Mouse (Mus musculus): Measurements from ENCODE around the gene Bloc1s4. TPM values are rescaled to one million over a fixed set of nuclear protein-coding genes. Genes with fewer than 3 reads are reported as not detected.

Gene Bloc1s4
- total RNA-seq (2021): 23.7 and 27.2 TPM in 2 replicates
- long read RNA-seq, experiment 1, transcript Bloc1s4-201 (1 exons, 1,273 nt): major isoform, 65 of 65 reads
- long read RNA-seq, experiment 1, partial matches to known transcripts: 0 of 65 reads
- long read RNA-seq, experiment 1, other reads (novel, unspliced or antisense): 0 of 65 reads
- long read RNA-seq, experiment 2, transcript Bloc1s4-201 (1 exons, 1,273 nt): major isoform, 55 of 55 reads
- long read RNA-seq, experiment 2, partial matches to known transcripts: 0 of 55 reads
- long read RNA-seq, experiment 2, other reads (novel, unspliced or antisense): 0 of 55 reads

DNA sequence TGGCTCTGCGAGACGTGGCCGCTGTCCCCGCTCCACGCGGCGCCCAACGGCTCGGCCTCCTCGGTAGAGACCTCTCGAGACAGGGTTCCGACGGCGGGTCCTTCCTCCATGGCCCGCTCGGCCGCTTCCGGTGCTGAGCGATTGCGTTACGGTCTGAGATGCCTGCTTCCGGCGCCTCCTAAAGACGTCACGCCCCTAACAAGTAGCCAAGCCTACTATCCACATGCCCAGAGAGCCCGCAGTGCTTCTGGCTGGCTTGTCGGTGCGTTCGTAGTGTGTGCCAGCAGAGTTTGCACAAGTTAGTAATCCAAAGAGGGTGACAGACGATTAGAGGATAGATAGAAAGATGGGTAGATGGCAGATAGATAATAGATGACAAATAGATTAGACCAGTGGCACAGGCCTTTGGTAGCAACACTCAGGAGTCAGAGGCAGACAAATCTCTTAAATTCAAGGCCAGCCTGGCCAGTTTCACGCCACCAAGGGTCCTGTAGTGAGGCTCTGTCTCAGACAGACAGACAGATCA lies at the start of gene Bloc1s4:
Bloc1s4 (minus strand) TSS at position 115 of the 526 bp plus-strand sequence.
- DNase-seq: peak; percentile 94

DNA sequence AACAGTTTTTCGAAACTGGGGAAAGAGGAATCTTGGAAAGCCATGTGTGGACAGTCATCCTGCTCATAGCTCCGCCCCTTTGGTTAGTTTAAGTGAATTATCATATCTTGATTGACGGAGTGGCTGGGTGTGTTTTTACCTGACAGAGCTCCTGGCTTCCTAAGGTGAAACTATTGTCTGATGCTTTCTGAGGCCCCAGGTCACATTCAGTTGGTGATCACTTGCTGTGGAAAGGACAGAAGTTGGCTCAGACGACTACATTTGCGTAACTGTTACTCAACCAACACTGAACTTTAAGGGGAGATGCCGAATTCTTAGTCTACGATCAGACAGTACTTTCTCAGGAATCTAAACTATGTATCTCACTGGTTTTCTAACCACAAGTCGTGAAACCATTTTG lies 48.8 kb upstream of the Bloc1s4 start:
- no peak for DNase-seq

DNA sequence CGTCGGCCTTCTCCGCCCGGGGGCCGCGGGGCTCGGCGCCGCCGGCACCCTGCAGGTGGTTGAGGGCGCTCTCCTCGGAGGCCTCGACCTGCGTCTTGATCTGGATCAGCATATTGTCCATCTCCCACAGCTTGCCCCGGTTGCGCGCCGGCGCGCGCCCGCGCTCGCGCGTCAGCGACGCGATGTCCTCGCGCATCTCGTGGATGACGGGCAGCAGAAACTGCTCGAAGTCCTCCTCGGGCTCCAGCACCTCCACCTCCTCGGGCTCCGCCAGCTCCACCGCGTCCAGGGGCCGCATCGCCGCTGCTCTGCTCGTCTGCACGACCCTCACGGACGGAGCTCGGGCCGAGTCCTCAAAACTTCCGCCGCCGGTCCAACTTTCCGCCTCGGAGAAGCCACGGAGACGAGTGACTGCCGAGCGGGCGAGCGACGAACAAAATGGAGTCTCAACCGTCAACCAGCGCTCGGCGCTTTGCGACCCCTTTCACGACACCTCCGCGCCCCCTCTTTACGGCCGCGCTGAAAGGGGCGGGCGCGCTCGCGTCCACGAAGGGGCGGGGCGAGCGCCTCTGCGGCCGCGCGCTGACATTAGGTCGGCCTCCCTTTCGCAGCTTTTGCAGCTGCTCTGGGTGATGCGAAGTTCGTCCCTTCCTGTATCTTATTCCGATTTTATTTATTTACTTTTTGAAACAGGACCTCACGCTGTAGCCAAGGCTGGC lies 48.0 kb upstream of the Bloc1s4 start, which contains the start of gene Mrfap1:
Mrfap1 (minus strand) TSS at position 477 of the 719 bp plus-strand sequence.
- DNase-seq: peak; percentile 96

DNA sequence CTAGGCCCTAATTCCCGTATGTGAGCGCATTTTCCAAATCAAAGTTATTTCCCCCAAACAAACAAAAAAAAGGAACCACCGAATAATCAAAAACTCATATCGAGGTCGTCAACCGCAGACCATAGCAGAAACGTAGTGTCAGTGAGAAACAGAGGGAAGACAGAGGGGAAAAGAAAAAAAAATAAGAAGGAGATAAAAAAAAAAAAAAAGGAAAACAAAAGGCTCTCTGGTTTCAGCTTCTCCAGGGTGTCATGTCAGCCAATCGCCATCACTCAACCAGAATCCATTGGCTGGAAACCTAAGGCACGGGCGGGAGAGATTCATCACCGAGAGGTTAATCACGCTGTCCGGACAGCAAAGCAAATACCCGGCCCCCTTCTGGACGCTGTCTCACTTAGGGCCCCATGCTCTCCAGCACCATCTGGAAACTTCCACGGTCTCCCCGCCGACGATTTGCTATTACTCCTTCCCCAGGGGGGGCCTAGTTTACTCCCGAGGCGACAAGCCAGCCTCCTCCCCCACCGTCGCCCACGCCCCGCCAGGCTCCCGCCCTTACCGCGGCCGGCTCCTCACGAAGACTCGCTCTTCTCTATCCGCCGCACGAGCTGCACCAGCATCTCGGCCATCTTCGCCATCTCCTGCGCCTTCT lies 47.3 kb upstream of the Bloc1s4 start:
- DNase-seq: peak; percentile 86

DNA sequence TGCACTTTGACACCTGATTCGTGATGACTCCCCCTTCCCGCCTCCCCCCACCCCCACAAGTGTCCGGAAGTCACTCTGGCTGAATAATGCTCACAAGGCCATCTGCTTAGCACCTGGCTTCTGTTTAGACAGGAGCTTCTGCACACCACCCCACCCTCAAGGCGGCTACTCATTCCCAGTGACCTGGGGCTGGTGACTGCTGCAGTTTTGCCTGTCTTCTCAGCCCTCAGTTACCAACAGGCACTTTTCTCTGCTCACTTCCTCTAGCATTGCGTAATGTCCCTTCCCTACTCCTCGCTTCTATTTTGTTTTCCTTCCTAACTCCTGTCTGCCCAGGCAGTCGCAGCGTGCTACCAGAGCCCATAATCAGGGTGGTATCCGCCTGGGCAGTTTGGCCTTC lies 43.4 kb upstream of the Bloc1s4 start:
- DNase-seq: peak; percentile 18

DNA sequence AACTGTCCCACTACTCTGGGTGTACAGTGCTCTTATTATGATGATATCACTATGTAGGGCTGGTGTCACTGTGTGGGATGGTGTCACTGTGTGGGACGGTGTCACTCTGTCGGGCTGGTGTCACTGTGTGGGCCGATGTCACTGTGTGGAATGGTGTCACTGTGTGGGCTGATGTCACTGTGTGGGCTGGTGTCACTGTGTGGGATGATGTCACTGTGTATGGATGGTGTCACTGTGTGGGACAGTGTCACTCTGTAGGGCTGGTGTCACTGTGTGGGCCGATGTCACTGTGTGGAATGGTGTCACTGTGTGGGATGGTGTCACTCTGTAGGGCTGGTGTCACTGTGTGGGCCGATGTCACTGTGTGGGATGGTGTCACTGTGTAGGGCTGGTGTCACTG lies 37.6 kb upstream of the Bloc1s4 start:
- DNase-seq: no peak

DNA sequence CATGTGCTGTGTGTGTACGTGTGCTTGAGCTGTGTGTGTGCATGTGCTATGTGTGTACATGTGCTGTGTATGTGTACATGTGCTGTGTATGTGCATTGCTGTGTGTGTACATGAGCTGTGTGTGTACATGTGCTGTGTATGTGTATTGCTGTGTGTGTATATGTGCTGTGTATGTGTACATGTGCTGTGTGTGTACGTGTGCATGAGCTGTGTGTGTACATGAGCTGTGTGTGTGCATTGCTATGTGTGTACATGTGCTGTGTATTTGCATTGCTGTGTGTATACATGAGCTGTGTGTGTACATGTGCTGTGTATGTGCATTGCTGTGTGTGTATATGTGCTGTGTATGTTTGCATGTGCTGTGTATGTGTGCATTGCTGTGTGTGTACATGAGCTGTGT lies 31.1 kb upstream of the Bloc1s4 start:
- DNase-seq: no peak

DNA sequence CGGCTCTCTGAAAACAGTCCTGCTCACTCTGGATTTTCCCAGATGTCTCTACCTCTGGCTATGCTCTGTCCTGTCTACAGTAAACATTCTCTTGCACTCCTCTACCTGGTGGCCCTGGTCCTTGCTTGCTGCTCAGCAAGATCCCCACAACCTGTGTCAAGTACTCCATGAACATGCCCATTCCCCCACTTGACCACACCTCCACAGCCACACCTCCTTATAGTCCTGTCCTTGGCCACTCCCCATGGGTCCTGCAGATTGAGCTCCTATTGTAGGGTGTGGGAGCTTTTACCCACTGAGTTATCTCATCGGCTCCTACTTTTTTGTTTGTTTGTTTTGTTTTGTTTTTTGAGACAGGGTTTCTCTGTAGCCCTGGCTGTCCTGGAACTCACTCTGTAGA lies 30.5 kb upstream of the Bloc1s4 start:
- no peak for DNase-seq

DNA sequence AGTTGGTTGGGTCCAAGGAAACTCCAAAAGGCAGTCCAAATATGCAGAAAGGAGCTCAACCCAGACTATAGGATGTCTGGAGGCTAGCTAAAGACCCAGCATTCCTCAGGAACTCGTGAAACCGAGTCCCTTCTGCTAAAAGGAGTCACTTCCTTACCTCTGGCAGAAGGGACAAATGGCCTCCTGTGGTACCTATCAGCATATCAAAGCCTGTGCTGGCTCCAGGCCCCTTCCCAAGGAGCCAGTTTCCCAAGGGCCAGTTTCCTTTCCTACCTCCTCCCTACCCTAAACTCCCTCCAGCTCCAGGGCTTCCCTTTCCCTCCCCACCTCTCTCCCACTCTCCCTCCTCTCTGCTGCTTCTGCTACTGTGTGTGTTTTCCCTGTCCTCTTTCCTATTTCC lies 28.7 kb upstream of the Bloc1s4 start:
- no peak for DNase-seq

DNA sequence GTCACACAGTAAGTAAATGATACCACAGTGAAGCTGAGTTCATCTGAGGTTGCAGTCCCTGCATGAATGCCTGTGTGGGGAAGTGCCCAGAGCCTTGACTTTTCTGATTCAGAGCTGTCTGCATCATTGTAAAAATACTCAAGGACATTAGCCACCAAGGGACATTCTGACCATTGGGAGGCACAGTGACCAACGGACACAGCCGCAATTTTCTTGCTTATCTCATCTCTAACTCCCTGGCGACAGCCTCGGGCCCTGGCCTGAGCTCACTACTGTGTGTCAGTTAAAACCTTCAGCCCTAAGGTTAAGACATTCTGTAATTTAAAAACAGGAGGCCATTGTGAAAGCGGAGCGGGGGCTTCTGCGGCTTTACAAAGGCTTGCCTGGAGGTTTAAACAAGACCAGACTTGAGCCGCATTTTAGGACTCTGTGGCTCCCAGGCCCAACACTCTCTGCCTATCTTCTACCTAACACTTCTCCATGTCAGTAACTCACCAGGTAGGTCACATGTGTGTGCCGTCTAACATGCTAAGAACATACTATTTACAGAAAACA lies 27.6 kb upstream of the Bloc1s4 start:
- peak; percentile 84 for DNase-seq

DNA sequence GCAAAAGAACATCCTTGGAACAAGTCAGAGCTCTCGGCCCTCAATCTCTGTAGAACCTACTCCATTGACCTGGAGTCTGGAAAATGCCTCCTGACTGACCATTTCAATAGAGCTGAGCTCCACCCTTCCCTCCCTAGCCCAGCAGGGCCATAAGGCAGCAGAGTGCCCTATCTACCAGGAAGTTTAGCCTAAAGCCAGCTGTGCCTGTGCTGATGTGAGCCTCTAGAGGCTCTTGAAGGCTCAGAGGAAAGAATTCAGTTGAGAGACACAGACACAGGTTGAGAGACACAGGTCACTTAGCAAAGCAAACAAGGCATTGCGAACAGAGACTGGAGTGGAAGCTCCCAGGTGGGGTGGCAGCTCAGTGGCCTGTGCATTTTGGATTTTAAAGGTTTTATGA lies 26.9 kb upstream of the Bloc1s4 start:
- DNase-seq: no peak

DNA sequence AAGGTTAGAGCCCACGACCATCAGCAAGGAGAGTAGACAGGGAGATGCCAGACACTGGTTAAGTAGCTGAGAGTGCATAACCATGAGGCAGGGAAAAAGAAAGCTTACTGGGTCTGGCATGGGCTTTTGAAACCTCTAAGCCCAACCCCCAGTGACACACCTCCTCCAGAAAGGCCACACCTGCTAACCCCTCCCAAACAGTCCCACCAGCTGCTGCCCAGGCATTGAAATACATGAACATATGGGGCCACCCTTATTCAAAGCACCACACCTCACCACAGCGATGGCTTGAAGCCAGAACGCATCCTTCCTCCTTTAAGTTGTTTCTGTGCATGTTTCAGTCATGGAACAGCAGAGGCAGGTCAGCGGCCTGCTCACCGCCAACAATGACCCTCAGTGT lies 24.1 kb upstream of the Bloc1s4 start:
- DNase-seq: no peak

DNA sequence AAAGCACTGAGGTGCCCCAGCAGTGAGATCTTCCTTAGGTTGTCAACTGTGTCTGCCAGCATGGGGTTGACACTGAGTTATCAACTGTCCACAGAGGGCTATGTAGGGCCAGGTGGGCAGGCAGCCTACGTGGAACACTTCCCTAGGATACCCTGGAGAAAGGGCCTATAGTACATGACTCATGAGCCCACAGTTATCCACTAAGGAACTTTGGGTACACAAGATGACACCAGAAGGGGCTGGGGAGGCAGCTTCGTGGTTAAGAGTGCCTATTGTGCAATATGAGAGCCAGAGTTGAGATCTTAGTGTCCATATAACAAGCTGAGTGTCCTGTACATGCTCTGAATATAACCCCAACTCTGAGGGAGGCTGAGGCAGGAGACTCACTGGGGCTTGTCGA lies 21.2 kb upstream of the Bloc1s4 start:
- DNase-seq: no peak

DNA sequence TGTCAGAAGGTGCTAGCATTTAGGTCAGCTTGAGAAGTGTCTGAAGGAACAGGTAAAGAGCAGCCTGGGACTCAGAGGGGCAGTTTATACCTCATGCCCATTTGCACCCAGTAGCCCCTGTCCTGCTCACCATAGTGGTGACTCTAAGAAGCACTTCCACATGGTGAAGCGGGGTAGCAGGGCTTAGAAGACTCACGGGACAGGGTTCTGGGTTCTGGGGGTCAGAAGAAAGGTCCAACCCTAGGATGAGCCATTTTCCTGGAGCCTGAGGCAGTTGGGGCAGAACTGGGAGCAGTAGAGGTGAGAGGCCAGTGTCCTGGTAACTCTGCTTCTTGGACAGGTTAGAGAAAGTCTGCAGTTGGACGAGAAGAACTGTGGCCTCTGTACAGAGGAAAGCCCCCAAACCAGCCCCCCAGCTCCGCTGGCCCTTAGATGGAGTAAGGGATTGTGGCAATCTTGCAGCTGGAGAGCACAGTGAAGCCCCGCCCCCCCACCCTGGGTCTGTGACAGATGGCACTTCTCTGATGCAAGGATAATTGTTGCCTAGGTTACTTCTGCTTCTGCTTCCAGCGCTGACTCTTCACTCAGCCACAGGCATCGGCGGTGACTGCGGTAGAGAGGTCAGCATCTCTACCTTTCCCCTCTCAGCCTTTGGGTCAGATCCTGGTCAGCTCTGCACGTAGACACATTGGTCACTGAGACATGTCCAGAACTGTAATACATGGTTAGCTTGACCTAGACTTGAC lies 18.7 kb upstream of the Bloc1s4 start:
- peak; percentile 35 for DNase-seq

DNA sequence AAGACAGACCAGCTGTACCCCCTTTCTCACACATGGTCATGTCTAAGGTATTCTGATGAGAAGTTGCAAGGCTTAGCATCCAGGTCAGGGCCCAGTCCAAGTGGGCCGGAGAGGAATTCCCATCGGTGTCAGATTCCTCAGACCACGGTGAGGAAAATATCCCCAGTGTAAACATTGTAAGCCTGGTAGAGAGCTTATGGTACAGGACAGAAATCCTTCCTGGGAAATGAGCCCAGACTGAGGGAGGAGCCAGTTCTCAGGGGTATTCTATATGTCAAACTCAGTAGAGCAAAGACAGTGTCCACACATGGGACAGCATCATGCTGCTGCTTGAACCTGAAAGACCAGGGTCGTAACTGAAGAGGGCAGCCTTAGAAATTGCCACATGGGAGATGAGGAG lies 11.4 kb upstream of the Bloc1s4 start:
- no peak for DNase-seq

DNA sequence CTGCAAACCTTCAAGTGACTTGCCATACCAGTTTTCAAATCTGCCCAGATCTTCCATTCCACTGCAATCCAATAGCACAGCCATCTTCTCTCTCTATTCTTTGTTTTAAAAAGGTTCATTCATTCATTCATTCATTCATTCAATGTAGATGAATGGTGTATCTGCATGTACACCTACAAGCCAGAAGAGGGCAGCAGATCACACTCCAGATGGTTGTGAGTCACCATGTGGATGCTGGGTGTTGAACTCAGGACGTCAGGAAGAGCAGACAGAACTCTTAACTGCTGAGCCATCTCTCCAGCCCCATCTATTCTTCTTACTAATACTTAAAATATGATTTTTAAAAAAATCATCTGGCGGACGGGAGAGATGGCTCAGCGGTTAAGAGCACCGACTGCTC lies 8.6 kb upstream of the Bloc1s4 start:
- DNase-seq: peak; percentile 53

DNA sequence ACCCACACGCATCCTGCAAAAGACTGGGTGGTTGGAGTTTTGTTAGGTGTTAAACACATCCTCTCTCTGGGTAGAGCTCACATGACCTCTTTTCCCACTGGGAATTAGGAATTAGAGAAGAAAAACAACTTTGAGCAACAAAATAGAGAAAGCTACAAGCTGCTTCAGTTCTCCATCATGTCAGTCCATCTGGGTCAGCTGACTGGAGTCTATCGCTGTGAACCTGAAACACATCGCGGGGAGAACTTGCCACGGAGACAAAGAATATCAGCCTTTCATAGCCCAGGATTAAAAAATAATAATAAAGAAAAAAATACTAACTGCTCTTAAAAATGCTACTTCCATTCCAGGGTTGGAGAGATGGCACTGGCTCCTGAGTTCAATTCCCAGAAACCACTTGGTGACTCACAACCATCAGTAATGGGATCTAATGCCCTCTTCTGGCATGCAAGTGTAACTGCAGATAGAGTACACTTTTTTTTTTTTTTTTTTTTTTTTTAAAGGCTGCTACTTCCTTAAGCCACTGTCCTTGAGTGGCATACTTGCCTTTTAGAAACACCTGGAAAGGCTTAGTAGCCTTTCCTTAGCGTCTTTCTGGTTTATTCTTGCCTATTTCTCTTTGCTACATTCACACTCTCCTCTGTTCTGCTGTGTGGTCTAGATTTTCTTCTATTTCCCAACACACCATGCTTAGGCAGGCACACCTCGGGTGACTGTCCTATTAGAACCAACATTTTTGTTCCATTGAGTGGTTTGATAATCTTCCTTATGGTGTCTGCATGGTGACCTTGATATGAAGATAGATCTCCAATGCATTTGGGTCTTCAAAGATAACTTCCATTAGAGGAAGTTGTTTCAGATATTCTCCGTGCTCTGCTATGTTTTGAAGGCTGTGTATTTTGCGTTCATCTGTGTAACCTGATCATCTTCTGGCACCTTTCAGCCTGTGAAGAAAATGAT lies 1.9 kb upstream of the Bloc1s4 start:
- DNase-seq: no peak

DNA sequence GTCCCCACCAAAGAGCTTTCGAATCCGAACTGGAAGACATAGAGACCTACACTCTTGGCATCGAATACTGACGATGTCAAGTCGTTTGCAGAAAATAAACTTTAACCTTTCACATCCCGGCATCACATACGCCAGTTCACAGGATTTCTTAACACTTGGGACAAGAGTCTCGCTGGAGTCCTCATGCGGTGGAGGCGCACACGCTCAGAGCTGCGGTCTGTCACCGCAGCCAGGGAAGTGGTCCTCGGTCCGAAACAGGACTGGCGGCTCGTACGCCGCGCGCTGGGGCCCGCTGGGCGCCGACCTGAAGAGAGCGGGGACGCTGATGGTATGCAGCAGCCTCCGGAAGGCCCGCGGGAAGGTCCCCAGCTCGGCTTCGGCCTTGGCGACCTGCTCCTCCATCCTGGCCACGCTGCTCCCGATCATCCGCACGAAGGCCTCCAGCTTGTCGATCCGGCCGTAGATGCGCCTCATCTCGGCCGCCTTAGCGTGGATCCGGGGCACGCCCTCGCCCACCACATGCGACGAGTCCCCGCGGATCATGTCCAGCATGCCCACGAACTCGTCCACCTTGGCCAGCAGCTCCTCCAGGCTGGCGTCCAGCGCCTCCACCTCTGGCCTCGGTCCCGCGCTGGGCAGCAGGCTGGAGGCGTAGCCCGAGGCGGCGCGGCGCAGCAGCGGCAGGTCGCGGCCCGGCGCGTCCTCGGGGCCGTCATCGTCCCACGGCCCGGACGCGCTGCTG lies 485 bp downstream of the Bloc1s4 start:
- no peak for DNase-seq

DNA sequence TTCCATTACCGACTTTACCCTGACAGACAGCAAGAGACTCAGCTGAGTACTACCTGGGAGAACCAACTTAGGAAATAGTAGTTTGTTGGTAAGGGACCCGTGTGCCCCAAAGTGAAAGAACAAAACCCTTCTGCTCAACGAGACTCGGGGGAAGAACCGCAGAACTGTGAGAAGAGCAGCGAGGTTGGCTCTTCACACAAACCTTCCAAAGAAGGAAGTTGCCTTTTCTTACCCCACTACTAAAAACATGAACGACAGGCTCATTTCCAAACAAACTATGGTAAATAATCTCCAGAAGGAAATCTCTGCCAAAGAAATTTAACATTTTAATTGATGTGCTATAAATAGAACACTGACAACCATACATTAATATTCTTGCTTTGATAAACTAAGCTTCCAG lies 1.4 kb downstream of the Bloc1s4 start:
- DNase-seq: no peak

Data from adrenal gland, postnatal 14 days (tissue).